Mouse (Mus musculus): Measurements from ENCODE around the gene Gm20431.

The Gm20431 gene

GRCm38 (mm10) chr2:167565312-167565656 is 96.0 kb downstream of the Gm20431 start:
- DNase-seq = no peak

DNA sequence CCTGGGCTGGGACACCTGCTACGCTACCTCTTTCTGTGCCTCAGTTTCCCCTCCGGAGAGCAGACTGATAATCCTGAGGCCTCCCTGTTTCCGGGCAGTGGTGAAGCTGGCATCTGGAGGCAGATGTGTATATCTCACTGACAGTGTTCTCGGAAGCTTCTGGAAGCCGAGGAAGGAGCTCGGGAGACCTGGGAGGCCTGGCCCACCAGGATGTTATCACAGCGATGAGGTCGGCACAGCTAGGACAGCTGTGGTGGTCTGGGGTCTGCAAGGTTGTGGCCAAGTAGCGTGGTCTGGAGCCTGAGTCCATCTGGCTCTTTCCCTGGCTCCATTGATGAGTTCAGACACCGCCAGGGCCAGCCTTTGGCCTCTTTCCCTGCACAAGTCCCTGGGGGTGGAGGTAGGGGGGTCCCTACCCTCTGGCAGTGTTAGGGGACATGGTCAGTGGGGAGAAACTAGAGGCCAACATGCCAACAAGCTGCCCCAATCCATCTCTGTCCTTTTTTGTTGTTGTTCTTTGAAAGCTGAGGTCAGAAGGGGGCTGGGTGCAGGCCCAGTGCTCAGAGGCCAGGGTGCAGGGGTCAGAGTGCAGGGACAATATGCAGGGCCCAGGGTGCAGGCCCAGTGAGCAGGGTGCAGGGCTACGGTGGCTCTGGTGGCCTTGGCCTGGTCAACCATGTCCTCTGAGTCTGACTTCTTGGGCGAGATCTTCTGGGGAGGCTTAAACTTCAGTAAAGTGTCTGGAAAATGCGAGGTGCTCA is 96.6 kb downstream of the Gm20431 start:
- DNase-seq = no peak

- no peak for DNase-seq
These were observed 97.6 kb downstream of the Gm20431 start for GRCm38 (mm10) chr2:167563703-167564102.

DNA sequence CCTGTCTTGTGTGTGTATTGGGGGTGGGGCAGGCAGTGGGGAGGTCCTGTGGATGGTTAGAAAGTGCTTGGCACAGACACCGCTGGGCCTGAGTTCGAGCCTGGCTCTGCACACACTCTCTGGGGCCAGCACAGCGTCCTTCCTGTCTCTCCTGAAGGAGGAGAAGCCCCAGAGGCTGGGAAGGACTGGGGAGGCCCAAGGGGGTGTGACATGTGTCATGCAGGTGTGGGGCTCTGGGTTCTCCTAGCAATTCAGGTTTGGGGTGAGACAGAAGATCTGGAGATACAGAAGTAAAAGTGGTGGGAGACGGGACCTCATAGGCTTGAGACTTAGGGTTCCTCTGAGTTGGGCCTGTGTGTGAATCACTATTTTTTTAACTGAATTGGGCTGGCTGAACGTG is 98.3 kb downstream of the Gm20431 start:
- no peak for DNase-seq

GRCm38 (mm10) chr2:167562101-167562500 is 99.2 kb downstream of the Gm20431 start:
- no peak for DNase-seq

GRCm38 (mm10) chr2:167559413-167559812 is 101.9 kb downstream of the Gm20431 start:
- no peak for DNase-seq
